Mouse (Mus musculus) bone marrow, adult 2 months (tissue): ENCODE data around the gene Glrx3. TPM values are rescaled to one million over a fixed set of nuclear protein-coding genes. Genes with fewer than 3 reads are reported as not detected.

Experiments used
- H3K27ac ChIP-seq: fragments of 200-500 bp; 2 replicates; pipeline ENCODE4 v1.5.1; 2012; ENCODE audit warnings: low read depth, mild to moderate bottlenecking, control low read depth, inconsistent platforms, low read length; ENCODE audit not compliant: control insufficient read depth, poor library complexity, insufficient read depth
- H3K4me1 ChIP-seq: fragments of 200-500 bp; 2 replicates; pipeline ENCODE4 v1.6.1; 2011; ENCODE audit warnings: low read length; ENCODE audit not compliant: control insufficient read depth, insufficient read depth
- H3K4me3 ChIP-seq: fragments of 200-500 bp; replicated peaks from 2 replicates; pipeline ENCODE3; 2011; ENCODE audit warnings: mild to moderate bottlenecking, low read depth, low read length, control low read depth; ENCODE audit not compliant: control insufficient read depth
- CTCF ChIP-seq: fragments of 200-500 bp; IDR thresholded peaks from 2 replicates; pipeline ENCODE4 v1.5.1; 2011; ENCODE audit warnings: low read length, control low read depth; ENCODE audit not compliant: control insufficient read depth, insufficient read depth
- POLR2A ChIP-seq: fragments of 200-500 bp; IDR thresholded peaks from 2 replicates; pipeline ENCODE4 v1.6.1; 2011; ENCODE audit warnings: low read depth, mild to moderate bottlenecking, control low read depth, low read length, borderline replicate concordance; ENCODE audit not compliant: control insufficient read depth
- WGBS: fragments of 180-500 bp; shearing (Covaris S2); methylation state at CpG from one replicate; pipeline ENCODE4 v1.1.7; 2018; 5-methylcytosine and 5-hydroxymethylcytosine counted together
- polyA plus RNA-seq: library from polyadenylated mRNA; stranded (reverse); fragments of >200 nt; gene quantifications from 2 replicates; pipeline ENCODE4 v1.2.4, GENCODE M21; 2011; ENCODE audit warnings: low replicate concordance; ENCODE audit not compliant: missing spikeins, insufficient read depth, insufficient read length

The Glrx3 gene
- polyA plus RNA-seq, 1 experiment, result 71.7 TPM

DNA sequence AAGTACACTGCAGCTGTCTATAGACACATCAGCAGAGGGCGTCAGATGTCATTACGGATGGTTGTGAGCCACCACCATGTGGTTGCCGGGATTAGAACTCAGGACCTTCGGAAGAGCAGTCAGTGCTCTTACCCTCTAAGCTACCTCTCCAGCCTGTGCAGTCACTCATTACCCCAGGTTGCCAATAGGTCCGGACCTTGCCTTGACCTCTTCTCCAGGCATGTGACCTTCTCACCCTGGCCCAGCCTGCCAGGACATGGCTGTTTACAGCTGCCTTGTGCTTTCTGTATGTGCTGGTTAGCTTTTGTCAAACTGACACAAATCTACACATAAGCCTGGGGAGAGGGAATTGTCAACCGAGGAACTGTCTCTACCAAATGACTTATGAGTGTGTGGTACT, 43.4 kb downstream of the Glrx3 start:
- Histone ChIP-seq H3K4me1 (no peaks in the 10 kb centered on the region), H3K4me3 (no peak overlapping the region), H3K27ac (no peak overlapping the region)
- WGBS, result 76% methylated on average over 6 of the region's 6 CpGs
- TF ChIP-seq POLR2A (no peak), CTCF (no peak)

- no peak for TF ChIP-seq CTCF
- TF ChIP-seq POLR2A, result no peak
- 86% methylated on average over 11 of the region's 11 CpGs for WGBS
- H3K4me1 ChIP-seq, result no peaks in the 10 kb centered on the region
- H3K27ac ChIP-seq, result no peak overlapping the region
- H3K4me3 ChIP-seq, result no peak overlapping the region
Measured at GRCm38 (mm10) chr7:137483987-137484386, 46.6 kb downstream of the Glrx3 start.

GRCm38 (mm10) chr7:137488391-137488790, 51.0 kb downstream of the Glrx3 start:
- 64% methylated on average over 5 of the region's 5 CpGs for WGBS
- TF ChIP-seq CTCF (no peak), POLR2A (no peak)
- Histone ChIP-seq H3K27ac (no peak overlapping the region), H3K4me1 (no peaks in the 10 kb centered on the region; the same call in 1 of the 2 replicates), H3K4me3 (no peak overlapping the region)

DNA sequence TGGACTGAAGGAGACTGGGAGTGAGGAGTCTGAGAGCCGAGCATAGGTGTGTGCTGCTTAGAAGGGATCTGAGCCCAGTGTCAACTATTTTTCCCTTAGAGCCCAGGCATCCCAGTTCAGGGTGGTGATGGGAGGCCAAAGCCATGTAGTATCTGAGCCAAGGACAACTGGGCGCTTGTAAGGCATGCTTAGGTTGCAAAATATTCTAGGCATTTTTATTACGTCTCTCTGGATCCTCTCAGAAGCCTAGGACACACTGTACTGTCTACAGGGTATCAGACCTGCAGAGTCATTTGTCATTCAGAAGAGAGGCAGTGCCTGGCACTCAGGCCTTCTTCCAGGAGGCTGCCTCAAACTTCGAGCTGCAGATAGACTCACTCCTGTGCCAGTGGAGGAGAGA, 53.3 kb downstream of the Glrx3 start:
- Histone ChIP-seq H3K4me3 (no peak overlapping the region), H3K4me1 (no peaks in the 10 kb centered on the region; the same call in 1 of the 2 replicates), H3K27ac (no peak overlapping the region)
- TF ChIP-seq POLR2A (no peak), CTCF (no peak)
- WGBS, result 64% methylated on average over 4 of the region's 4 CpGs

DNA sequence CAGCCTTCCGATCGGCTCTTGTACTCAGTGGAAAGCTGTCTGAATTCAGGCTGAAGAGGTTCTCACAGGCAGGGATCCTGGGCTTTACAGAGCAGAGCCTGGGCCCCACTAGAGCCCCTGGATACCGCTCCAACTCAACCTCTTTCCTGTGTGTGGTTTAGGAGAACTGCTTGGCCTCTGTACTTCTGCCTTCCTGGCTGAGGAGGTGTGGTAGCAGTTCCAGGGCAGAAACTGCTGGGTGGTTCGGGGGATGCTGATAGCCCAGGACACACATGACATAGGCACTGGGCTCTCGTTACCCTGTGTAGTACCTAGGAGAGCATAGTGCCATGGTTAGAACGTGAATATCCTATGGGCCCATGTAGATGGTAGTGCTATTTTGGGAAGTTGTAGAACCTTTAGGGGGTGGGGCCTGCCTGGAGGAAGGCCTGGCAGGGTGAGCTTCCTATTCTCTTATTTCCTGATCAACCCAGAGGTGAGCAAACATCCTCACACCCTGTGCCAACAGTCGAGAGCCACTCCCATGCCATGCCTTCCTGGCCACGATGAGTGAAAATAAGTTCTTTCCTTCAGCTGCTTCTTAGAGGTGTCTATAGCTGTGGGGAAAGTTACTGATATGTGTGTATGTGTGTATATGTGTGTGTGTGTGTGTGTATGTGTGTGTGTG, 55.0 kb downstream of the Glrx3 start:
- 5% methylated on average over 8 of the region's 8 CpGs for WGBS
- no peak overlapping the region for H3K27ac ChIP-seq
- H3K4me3 ChIP-seq, result no peak overlapping the region
- H3K4me1 ChIP-seq, result no peaks in the 10 kb centered on the region; the same call in 1 of the 2 replicates
- TF ChIP-seq CTCF (no peak), POLR2A (no peak)

GRCm38 (mm10) chr7:137498736-137499135, 61.3 kb downstream of the Glrx3 start:
- TF ChIP-seq CTCF (no peak), POLR2A (no peak)
- 77% methylated on average over 4 of the region's 4 CpGs for WGBS
- H3K4me3 ChIP-seq, result no peak overlapping the region
- H3K27ac ChIP-seq, result no peak overlapping the region
- no peaks in the 10 kb centered on the region for H3K4me1 ChIP-seq

GRCm38 (mm10) chr7:137517588-137517987, 80.2 kb downstream of the Glrx3 start:
- no peaks in the 10 kb centered on the region for H3K4me1 ChIP-seq
- no peak overlapping the region for H3K27ac ChIP-seq
- H3K4me3 ChIP-seq, result no peak overlapping the region
- no peak for TF ChIP-seq CTCF
- TF ChIP-seq POLR2A, result no peak

GRCm38 (mm10) chr7:137518028-137518576, 80.7 kb downstream of the Glrx3 start:
- Histone ChIP-seq H3K4me3 (no peak overlapping the region), H3K4me1 (no peaks in the 10 kb centered on the region), H3K27ac (no peak overlapping the region)
- TF ChIP-seq CTCF, result no peak
- TF ChIP-seq POLR2A, result no peak
- WGBS, result 66% methylated on average over 5 of the region's 5 CpGs

Other genes starting within 250 kb of the Glrx3 start
- gene Ebf3, start 123.2 kb upstream of the Glrx3 start, polyA plus RNA-seq, result 10.4 and 17.2 TPM in 2 replicates
- gene 9430038I01Rik, start 26.9 kb upstream of the Glrx3 start, polyA plus RNA-seq, result 7.9 and 8.3 TPM in 2 replicates